Mouse (Mus musculus): ENCODE measurements around the gene Loxl4.

Loxl4 gene

GRCm38 (mm10) chr19:42563726-42564270, 48.8 kb downstream of the Loxl4 start:
- DNase-seq: no peak

GRCm38 (mm10) chr19:42562981-42563380, 49.6 kb downstream of the Loxl4 start:
- no peak for DNase-seq

GRCm38 (mm10) chr19:42561991-42562390, 50.6 kb downstream of the Loxl4 start:
- no peak for DNase-seq

GRCm38 (mm10) chr19:42558701-42559100, 53.9 kb downstream of the Loxl4 start:
- no peak for DNase-seq
